Mouse (Mus musculus): ENCODE data around the gene AI467606.

Gene AI467606

GRCm38 (mm10) chr7:127088901-127089845 is 2.0 kb upstream of the AI467606 start:
- no peaks in the 10 kb centered on the region for H3K27me3 ChIP-seq (ENCODE audit: insufficient read depth, low read length)
- H3K4me3 ChIP-seq (replicated peaks; ENCODE audit: low read length), result peak overlapping the region; percentile 69
- H3K4me1 ChIP-seq (replicated peaks; ENCODE audit: low read depth, low read length), result peaks cover 56% of the 10 kb centered on the region
- H3K9me3 ChIP-seq (ENCODE audit: low read length), result no peaks in the 10 kb centered on the region
- H3K36me3 ChIP-seq (ENCODE audit: insufficient read depth, low read length), result peaks cover 21% of the 10 kb centered on the region
- TF ChIP-seq CTCF (conservative IDR thresholded peaks at IDR 0.05; ENCODE audit: low read length), result no peak
- TF ChIP-seq POU5F1 (IDR thresholded peaks at IDR 0.05; ENCODE audit: borderline replicate concordance, low read length), result no peak
- TF ChIP-seq NANOG (IDR thresholded peaks at IDR 0.05; ENCODE audit: borderline replicate concordance, low read length), result no peak

GRCm38 (mm10) chr7:127090154-127091113 is 725 bp upstream of the AI467606 start:
- TF ChIP-seq POU5F1 (IDR thresholded peaks at IDR 0.05; ENCODE audit: borderline replicate concordance, low read length) (no peak), CTCF (conservative IDR thresholded peaks at IDR 0.05; ENCODE audit: low read length) (no peak), NANOG (IDR thresholded peaks at IDR 0.05; ENCODE audit: borderline replicate concordance, low read length) (no peak)
- Histone ChIP-seq H3K9me3 (ENCODE audit: low read length) (no peaks in the 10 kb centered on the region), H3K36me3 (ENCODE audit: insufficient read depth, low read length) (peaks cover 28% of the 10 kb centered on the region)

GRCm38 (mm10) chr7:127093914-127094313 is 2.8 kb downstream of the AI467606 start:
- H3K9me3 ChIP-seq (ENCODE audit: low read length), result no peaks in the 10 kb centered on the region
- TF ChIP-seq CTCF (conservative IDR thresholded peaks at IDR 0.05; ENCODE audit: low read length), result no peak
- no peak for TF ChIP-seq NANOG (IDR thresholded peaks at IDR 0.05; ENCODE audit: borderline replicate concordance, low read length)
- no peak for TF ChIP-seq POU5F1 (IDR thresholded peaks at IDR 0.05; ENCODE audit: borderline replicate concordance, low read length)
- peaks cover 28% of the 10 kb centered on the region for H3K36me3 ChIP-seq (ENCODE audit: insufficient read depth, low read length)
- H3K4me1 ChIP-seq (replicated peaks; ENCODE audit: low read depth, low read length), result peaks cover 59% of the 10 kb centered on the region
- no peak overlapping the region for H3K4me3 ChIP-seq (replicated peaks; ENCODE audit: low read length)
- H3K27me3 ChIP-seq (ENCODE audit: insufficient read depth, low read length), result no peaks in the 10 kb centered on the region

More at GRCm38 (mm10) chr7:127090154-127091113, 725 bp upstream of the AI467606 start:
- no peaks in the 10 kb centered on the region for H3K27me3 ChIP-seq (ENCODE audit: insufficient read depth, low read length)
- H3K4me3 ChIP-seq (replicated peaks; ENCODE audit: low read length), result peak overlapping the region; percentile 87
- peaks cover 52% of the 10 kb centered on the region for H3K4me1 ChIP-seq (replicated peaks; ENCODE audit: low read depth, low read length)

- H3K4me1 ChIP-seq (replicated peaks; ENCODE audit: low read depth, low read length), result peaks cover 38% of the 10 kb centered on the region
- H3K9me3 ChIP-seq (ENCODE audit: low read length), result no peaks in the 10 kb centered on the region
- H3K36me3 ChIP-seq (ENCODE audit: insufficient read depth, low read length), result peaks cover 28% of the 10 kb centered on the region
- TF ChIP-seq NANOG (IDR thresholded peaks at IDR 0.05; ENCODE audit: borderline replicate concordance, low read length), result no peak
- no peak for TF ChIP-seq CTCF (conservative IDR thresholded peaks at IDR 0.05; ENCODE audit: low read length)
- TF ChIP-seq POU5F1 (IDR thresholded peaks at IDR 0.05; ENCODE audit: borderline replicate concordance, low read length), result no peak
- H3K27me3 ChIP-seq (ENCODE audit: insufficient read depth, low read length), result no peaks in the 10 kb centered on the region
- H3K4me3 ChIP-seq (replicated peaks; ENCODE audit: low read length), result no peak overlapping the region
Observed at GRCm38 (mm10) chr7:127096456-127096855, 5.3 kb downstream of the AI467606 start.

GRCm38 (mm10) chr7:127098521-127098920 is 7.4 kb downstream of the AI467606 start:
- Histone ChIP-seq H3K4me1 (replicated peaks; ENCODE audit: low read depth, low read length) (peaks cover 21% of the 10 kb centered on the region), H3K4me3 (replicated peaks; ENCODE audit: low read length) (no peak overlapping the region), H3K9me3 (ENCODE audit: low read length) (no peaks in the 10 kb centered on the region), H3K36me3 (ENCODE audit: insufficient read depth, low read length) (peaks cover 13% of the 10 kb centered on the region), H3K27me3 (ENCODE audit: insufficient read depth, low read length) (no peaks in the 10 kb centered on the region)
- TF ChIP-seq CTCF (conservative IDR thresholded peaks at IDR 0.05; ENCODE audit: low read length) (no peak), NANOG (IDR thresholded peaks at IDR 0.05; ENCODE audit: borderline replicate concordance, low read length) (no peak), POU5F1 (IDR thresholded peaks at IDR 0.05; ENCODE audit: borderline replicate concordance, low read length) (no peak)

GRCm38 (mm10) chr7:127098950-127099349 is 7.8 kb downstream of the AI467606 start:
- Histone ChIP-seq H3K27me3 (ENCODE audit: insufficient read depth, low read length) (no peaks in the 10 kb centered on the region), H3K9me3 (ENCODE audit: low read length) (no peaks in the 10 kb centered on the region), H3K4me1 (replicated peaks; ENCODE audit: low read depth, low read length) (peaks cover 24% of the 10 kb centered on the region), H3K4me3 (replicated peaks; ENCODE audit: low read length) (no peak overlapping the region), H3K36me3 (ENCODE audit: insufficient read depth, low read length) (peaks cover 9% of the 10 kb centered on the region)
- no peak for TF ChIP-seq POU5F1 (IDR thresholded peaks at IDR 0.05; ENCODE audit: borderline replicate concordance, low read length)
- no peak for TF ChIP-seq CTCF (conservative IDR thresholded peaks at IDR 0.05; ENCODE audit: low read length)
- TF ChIP-seq NANOG (IDR thresholded peaks at IDR 0.05; ENCODE audit: borderline replicate concordance, low read length), result no peak

- H3K9me3 ChIP-seq (ENCODE audit: low read length), result no peaks in the 10 kb centered on the region
- TF ChIP-seq CTCF (conservative IDR thresholded peaks at IDR 0.05; ENCODE audit: low read length) (no peak), POU5F1 (IDR thresholded peaks at IDR 0.05; ENCODE audit: borderline replicate concordance, low read length) (no peak), NANOG (IDR thresholded peaks at IDR 0.05; ENCODE audit: borderline replicate concordance, low read length) (no peak)
- no peaks in the 10 kb centered on the region for H3K27me3 ChIP-seq (ENCODE audit: insufficient read depth, low read length)
- no peak overlapping the region for H3K4me3 ChIP-seq (replicated peaks; ENCODE audit: low read length)
- H3K36me3 ChIP-seq (ENCODE audit: insufficient read depth, low read length), result peaks cover 3% of the 10 kb centered on the region
- peaks cover 25% of the 10 kb centered on the region for H3K4me1 ChIP-seq (replicated peaks; ENCODE audit: low read depth, low read length)
Observed at GRCm38 (mm10) chr7:127099528-127099927, 8.4 kb downstream of the AI467606 start.

Data from E14TG2a.4 (cell line).